Mouse (Mus musculus) kidney, embryonic 15.5 days (tissue): ENCODE measurements around the gene Olfr828. TPM values are rescaled to one million over a fixed set of nuclear protein-coding genes. Genes with fewer than 3 reads are reported as not detected.

Experiments
- ATAC-seq: fragments of 200-750 bp; cut with Nextera tagmentation; replicated peaks from 2 replicates; pipeline ENCODE4 v1.8.0; 2017; ENCODE audit warnings: moderate TSS enrichment; ENCODE audit not compliant: low FRiP score
- H3K27ac ChIP-seq: fragments of 300-500 bp; sonication (generic); 2 replicates; pipeline ENCODE4 v1.5.1; 2015; ENCODE audit warnings: mild to moderate bottlenecking, inconsistent platforms
- H3K27me3 ChIP-seq: fragments of 300-500 bp; sonication (generic); 2 replicates; pipeline ENCODE4 v1.6.1; 2015; ENCODE audit warnings: inconsistent platforms
- H3K36me3 ChIP-seq: fragments of 300-500 bp; sonication (generic); 2 replicates; pipeline ENCODE4 v1.6.1; 2015; ENCODE audit warnings: inconsistent platforms
- H3K4me1 ChIP-seq: fragments of 300-500 bp; sonication (generic); 2 replicates; pipeline ENCODE4 v1.6.1; 2015; ENCODE audit warnings: inconsistent platforms
- H3K4me2 ChIP-seq: fragments of 300-500 bp; sonication (generic); 2 replicates; pipeline ENCODE4 v1.6.1; 2015; ENCODE audit warnings: moderate library complexity, mild to moderate bottlenecking, inconsistent platforms
- H3K4me3 ChIP-seq: fragments of 300-500 bp; sonication (generic); replicated peaks from 2 replicates; pipeline ENCODE4 v1.5.1; 2015; ENCODE audit warnings: mild to moderate bottlenecking, inconsistent platforms
- H3K9ac ChIP-seq: fragments of 300-500 bp; sonication (generic); 2 replicates; pipeline ENCODE4 v1.6.1; 2015; ENCODE audit warnings: mild to moderate bottlenecking, inconsistent platforms
- H3K9me3 ChIP-seq: fragments of 300-500 bp; sonication (generic); replicated peaks from 2 replicates; pipeline ENCODE4 v1.6.1; 2016; ENCODE audit warnings: inconsistent platforms
- WGBS: fragments of 180-500 bp; shearing (Covaris S2); methylation state at CpG from one replicate; pipeline ENCODE4 v1.1.7; 2015; ENCODE audit warnings: mixed read lengths; 5-methylcytosine and 5-hydroxymethylcytosine counted together
- polyA plus RNA-seq: library from polyadenylated mRNA; unstranded; fragments of >200 nt; fragmentation: Nextera tagmentation; extraction: Ambion mirVana; gene quantifications from 2 replicates; pipeline ENCODE4 v1.2.1, GENCODE M21; 2015

Gene Olfr828
- polyA plus RNA-seq, result not detected in 2 replicates

DNA sequence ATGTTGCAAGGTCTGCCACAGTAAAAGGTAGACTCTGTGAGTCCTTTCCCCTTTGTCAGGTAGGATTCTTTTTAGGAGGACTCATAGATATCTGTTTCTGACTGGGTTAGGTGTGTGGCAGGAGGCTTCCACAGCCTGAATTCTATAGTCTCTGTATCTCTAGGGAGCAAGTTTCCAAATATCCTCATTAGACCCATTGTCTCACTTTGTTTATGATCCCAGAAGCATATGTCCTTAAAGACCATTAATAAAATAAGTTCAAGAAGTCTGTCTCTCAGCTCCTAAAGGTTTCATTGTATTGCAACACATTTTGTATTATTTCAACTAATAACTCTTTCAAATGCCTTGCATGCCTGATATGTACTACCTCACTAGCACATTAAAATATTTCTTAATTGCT, at the start of gene Olfr828:
TSS of gene Olfr828 (minus strand) at position 101 of the 400 bp plus-strand sequence.
- Histone ChIP-seq H3K36me3 (no peaks in the 10 kb centered on the region), H3K27me3 (no peaks in the 10 kb centered on the region), H3K9ac (no peak within 1 kb of the TSS), H3K4me1 (no peaks in the 10 kb centered on the region), H3K4me2 (no peak within 1 kb of the TSS), H3K4me3 (no peak within 1 kb of the TSS), H3K9me3 (no peaks in the 10 kb centered on the region), H3K27ac (no peak within 1 kb of the TSS)
- no peak for ATAC-seq

DNA sequence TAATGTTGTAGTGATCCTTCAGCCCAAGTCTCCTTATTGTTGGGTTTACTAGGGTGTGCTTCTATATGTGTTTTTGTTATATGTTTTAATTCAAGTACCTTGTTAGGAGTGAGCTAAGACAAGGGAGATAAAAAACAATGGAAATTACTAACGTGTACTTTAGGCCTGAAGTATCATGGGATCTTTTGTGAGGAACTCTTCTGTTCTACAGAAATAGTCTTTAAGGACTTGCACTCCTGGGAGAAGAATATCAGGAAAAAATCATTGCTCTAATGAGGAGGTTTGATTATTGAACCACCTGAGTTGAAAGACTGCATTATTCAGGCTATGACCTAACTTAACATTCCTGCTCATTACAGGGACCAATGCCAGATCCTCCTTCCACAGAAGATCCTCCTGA, 35.3 kb upstream of the Olfr828 start, which contains the start of gene Olfr829:
TSS of gene Olfr829 (plus strand) at position 301 of the 400 bp plus-strand sequence.
- Histone ChIP-seq H3K27ac (no peak within 1 kb of the TSS), H3K4me1 (no peaks in the 10 kb centered on the region), H3K27me3 (no peaks in the 10 kb centered on the region), H3K4me3 (no peak within 1 kb of the TSS), H3K4me2 (no peak within 1 kb of the TSS), H3K9ac (no peak within 1 kb of the TSS), H3K36me3 (no peaks in the 10 kb centered on the region), H3K9me3 (no peaks in the 10 kb centered on the region)
- no peak for ATAC-seq
- WGBS, result 65% methylated on average over 1 of the region's 1 CpGs

DNA sequence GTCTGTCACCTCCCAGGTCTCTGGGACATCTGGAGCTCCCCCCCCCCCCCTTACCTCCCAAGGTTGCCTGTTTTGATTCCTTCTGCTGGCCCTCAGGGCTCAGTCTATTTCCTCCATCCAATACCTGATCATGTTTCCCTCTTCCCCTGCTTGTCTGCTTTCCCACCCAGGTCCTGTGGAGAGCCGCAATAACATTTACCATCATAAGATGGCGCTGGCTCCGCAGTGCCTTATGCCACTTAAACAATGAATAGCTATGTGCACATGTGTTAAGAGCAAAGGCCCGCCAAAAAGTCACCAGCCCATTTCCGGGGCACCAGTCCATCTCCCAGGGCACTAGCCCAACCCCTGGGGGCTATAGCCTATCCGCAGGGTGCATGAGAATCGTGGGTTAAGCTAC, 34.0 kb downstream of the Olfr828 start:
- whole genome bisulfite sequencing, result 65% methylated on average over 7 of the region's 7 CpGs
- no peak overlapping the region for H3K4me2 ChIP-seq
- no peak overlapping the region for H3K27ac ChIP-seq
- no peaks in the 10 kb centered on the region for H3K27me3 ChIP-seq
- no peaks in the 10 kb centered on the region for H3K9me3 ChIP-seq
- H3K9ac ChIP-seq, result no peak overlapping the region
- no peak overlapping the region for H3K4me3 ChIP-seq
- no peaks in the 10 kb centered on the region for H3K36me3 ChIP-seq
- no peak for ATAC-seq
- no peaks in the 10 kb centered on the region for H3K4me1 ChIP-seq

DNA sequence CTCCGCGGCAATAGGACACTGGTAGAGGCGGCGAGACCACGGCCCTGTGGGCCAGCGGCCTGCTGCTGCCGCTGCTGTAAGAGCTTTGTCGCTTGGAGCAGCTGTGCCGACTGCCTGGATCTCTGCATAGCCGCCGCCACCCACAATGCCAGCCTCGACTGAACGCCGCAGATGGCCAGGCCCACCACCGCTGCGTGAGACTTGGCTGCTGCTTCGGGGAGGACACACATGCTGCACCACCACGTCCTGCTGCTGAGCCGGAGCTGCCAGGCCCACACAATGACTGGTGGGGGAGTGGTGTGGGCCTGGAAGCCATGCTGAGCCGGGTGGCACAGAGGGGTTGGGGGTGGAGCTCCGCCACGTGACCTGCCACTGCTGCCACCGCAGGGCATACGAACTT, 39.9 kb downstream of the Olfr828 start:
- WGBS, result 74% methylated on average over 24 of the region's 24 CpGs
- Histone ChIP-seq H3K9ac (no peak overlapping the region), H3K27me3 (no peaks in the 10 kb centered on the region), H3K27ac (no peak overlapping the region), H3K4me2 (no peak overlapping the region), H3K4me1 (no peaks in the 10 kb centered on the region), H3K36me3 (no peaks in the 10 kb centered on the region), H3K9me3 (no peaks in the 10 kb centered on the region), H3K4me3 (no peak overlapping the region)
- ATAC-seq, result no peak; the same call in 1 of the 2 replicates

- H3K4me3 ChIP-seq, result no peak overlapping the region
- no peaks in the 10 kb centered on the region for H3K9me3 ChIP-seq
- H3K4me2 ChIP-seq, result no peak overlapping the region
- 64% methylated on average over 1 of the region's 1 CpGs for WGBS
- H3K27me3 ChIP-seq, result no peaks in the 10 kb centered on the region
- H3K27ac ChIP-seq, result no peak overlapping the region
- ATAC-seq, result no peak
- no peaks in the 10 kb centered on the region for H3K36me3 ChIP-seq
- no peaks in the 10 kb centered on the region for H3K4me1 ChIP-seq
- no peak overlapping the region for H3K9ac ChIP-seq
These were observed 40.3 kb downstream of the Olfr828 start for GRCm38 (mm10) chr9:18778981-18779380.

Other genes starting within 250 kb of the Olfr828 start
- gene Muc16, start 145.0 kb downstream of the Olfr828 start, polyA plus RNA-seq, result 0.13 and 0.19 TPM in 2 replicates
- not detected in 2 replicates for gene Olfr24, start 55.5 kb downstream of the Olfr828 start, polyA plus RNA-seq
- gene Olfr829, start 35.4 kb upstream of the Olfr828 start, polyA plus RNA-seq, result 0.16 TPM in 1 of 2 replicates, not detected in the other
- 0.05 TPM in 1 of 2 replicates, not detected in the other for gene Olfr830, start 55.2 kb upstream of the Olfr828 start, polyA plus RNA-seq
- not detected in 2 replicates for gene Olfr832, start 117.6 kb upstream of the Olfr828 start, polyA plus RNA-seq
- not detected in 2 replicates for gene Olfr834, start 168.5 kb upstream of the Olfr828 start, polyA plus RNA-seq
- not detected in 2 replicates for gene Olfr835, start 213.2 kb upstream of the Olfr828 start, polyA plus RNA-seq